Mouse (Mus musculus) adrenal gland, postnatal 4 days (tissue): Measurements from ENCODE around the gene Trim14. TPM values are rescaled to one million over a fixed set of nuclear protein-coding genes. Genes with fewer than 3 reads are reported as not detected.
"Not testable (repeated sequence)": the region's sequence is repeated elsewhere in the genome, so short reads cannot be mapped to it uniquely, and the experiment has no call there.

ENCODE experiments used
- DNase-seq, 2 experiments: peaks; one replicate each; pipeline ENCODE4 v3.0.0; 2021 to 2022; ENCODE audit warnings: low spot score in 2 of 2, mixed read lengths in 2 of 2
- long read RNA-seq, 2 experiments: library from polyadenylated mRNA; stranded (forward); transcript quantifications; one replicate each; pipeline ENCODE4 v2.0.0; 2021
- total RNA-seq, 2 experiments: library from RNA; stranded (reverse); gene quantifications; 2 replicates each; pipeline ENCODE4 v1.2.3; 2021

Trim14 gene
- 1 to 10 TPM; 7.2 to 7.5 TPM for total RNA-seq
- long read RNA-seq, experiment 1, partial matches to known transcripts: 0 of 3 reads
- long read RNA-seq, experiment 1, other reads (novel, unspliced or antisense): 1 of 3 reads
- long read RNA-seq, experiment 2, partial matches to known transcripts: 0 of 8 reads
- long read RNA-seq, experiment 2, other reads (novel, unspliced or antisense): 6 of 8 reads

GRCm38 (mm10) chr4:46535840-46536361 is at the start of gene Trim14:
Gene Trim14 (minus strand): TSS chr4:46536141.
- no peak for DNase-seq

GRCm38 (mm10) chr4:46585041-46585810 is 49.3 kb upstream of the Trim14 start:
- DNase-seq: no peak

- not testable (repeated sequence) for DNase-seq
Measured at GRCm38 (mm10) chr4:46584536-46584935, 48.6 kb upstream of the Trim14 start.

GRCm38 (mm10) chr4:46584084-46584483 is 48.1 kb upstream of the Trim14 start:
- not testable (repeated sequence) for DNase-seq

GRCm38 (mm10) chr4:46582024-46582423 is 46.1 kb upstream of the Trim14 start:
- not testable (repeated sequence) for DNase-seq

GRCm38 (mm10) chr4:46581577-46581976 is 45.6 kb upstream of the Trim14 start:
- DNase-seq: not testable (repeated sequence)

- not testable (repeated sequence) for DNase-seq
Measured at GRCm38 (mm10) chr4:46580799-46581243, 44.9 kb upstream of the Trim14 start.

- DNase-seq: not testable (repeated sequence)
Measured at GRCm38 (mm10) chr4:46578796-46579346, 42.9 kb upstream of the Trim14 start.

- DNase-seq: no peak
Measured at GRCm38 (mm10) chr4:46578228-46578627, 42.3 kb upstream of the Trim14 start.

- not testable (repeated sequence) for DNase-seq
Measured at GRCm38 (mm10) chr4:46575509-46576284, 39.8 kb upstream of the Trim14 start.

GRCm38 (mm10) chr4:46574841-46575240 is 38.9 kb upstream of the Trim14 start:
- DNase-seq: no peak

- no peak for DNase-seq
Measured at GRCm38 (mm10) chr4:46574024-46574753, 38.2 kb upstream of the Trim14 start.

GRCm38 (mm10) chr4:46572616-46573015 is 36.7 kb upstream of the Trim14 start:
- no peak for DNase-seq

GRCm38 (mm10) chr4:46571744-46572143 is 35.8 kb upstream of the Trim14 start:
- no peak for DNase-seq

GRCm38 (mm10) chr4:46569671-46570070 is 33.7 kb upstream of the Trim14 start:
- DNase-seq: no peak

GRCm38 (mm10) chr4:46568169-46568568 is 32.2 kb upstream of the Trim14 start:
- DNase-seq: no peak

GRCm38 (mm10) chr4:46566931-46567671 is 31.2 kb upstream of the Trim14 start:
- no peak for DNase-seq

GRCm38 (mm10) chr4:46565393-46565955 is 29.5 kb upstream of the Trim14 start:
- no peak for DNase-seq

GRCm38 (mm10) chr4:46564247-46564646 is 28.3 kb upstream of the Trim14 start:
- no peak for DNase-seq
